Mouse (Mus musculus) right cerebral cortex, postnatal 25 days (tissue): ENCODE data around the gene Sox13.

Experiments used
- DNase-seq: peaks from one replicate; pipeline ENCODE4 v3.0.0; 2022

Gene Sox13

GRCm38 (mm10) chr1:133424547-133425140, 467 bp upstream of the Sox13 start:
- DNase-seq: no peak

- no peak for DNase-seq
Measured at GRCm38 (mm10) chr1:133423166-133423542, 1.0 kb downstream of the Sox13 start.

- DNase-seq: no peak
Measured at GRCm38 (mm10) chr1:133422615-133423161, 1.5 kb downstream of the Sox13 start.

GRCm38 (mm10) chr1:133421975-133422570, 2.1 kb downstream of the Sox13 start:
- no peak for DNase-seq

GRCm38 (mm10) chr1:133421061-133421460, 3.1 kb downstream of the Sox13 start:
- DNase-seq: no peak

GRCm38 (mm10) chr1:133420491-133420890, 3.7 kb downstream of the Sox13 start:
- DNase-seq: no peak

GRCm38 (mm10) chr1:133419178-133419834, 4.9 kb downstream of the Sox13 start:
- DNase-seq: no peak

GRCm38 (mm10) chr1:133418164-133418800, 5.9 kb downstream of the Sox13 start:
- no peak for DNase-seq

GRCm38 (mm10) chr1:133417539-133417938, 6.6 kb downstream of the Sox13 start:
- DNase-seq: no peak

GRCm38 (mm10) chr1:133417113-133417512, 7.1 kb downstream of the Sox13 start:
- no peak for DNase-seq

- no peak for DNase-seq
Measured at GRCm38 (mm10) chr1:133416472-133416871, 7.7 kb downstream of the Sox13 start.

- DNase-seq: no peak
Measured at GRCm38 (mm10) chr1:133415505-133415904, 8.7 kb downstream of the Sox13 start.

GRCm38 (mm10) chr1:133415086-133415485, 9.1 kb downstream of the Sox13 start:
- no peak for DNase-seq

GRCm38 (mm10) chr1:133412941-133413340, 11.2 kb downstream of the Sox13 start:
- no peak for DNase-seq

- no peak for DNase-seq
Measured at GRCm38 (mm10) chr1:133411506-133412147, 12.6 kb downstream of the Sox13 start.

- DNase-seq: no peak
Measured at GRCm38 (mm10) chr1:133409786-133410185, 14.4 kb downstream of the Sox13 start.

- DNase-seq: no peak
Measured at GRCm38 (mm10) chr1:133408880-133409516, 15.2 kb downstream of the Sox13 start.

GRCm38 (mm10) chr1:133408321-133408720, 15.9 kb downstream of the Sox13 start:
- DNase-seq: no peak

- DNase-seq: no peak
Measured at GRCm38 (mm10) chr1:133407436-133407835, 16.7 kb downstream of the Sox13 start.

GRCm38 (mm10) chr1:133406614-133407013, 17.6 kb downstream of the Sox13 start:
- DNase-seq: no peak

GRCm38 (mm10) chr1:133404005-133404404, 20.2 kb downstream of the Sox13 start:
- no peak for DNase-seq

GRCm38 (mm10) chr1:133400014-133400725, 24.0 kb downstream of the Sox13 start:
- DNase-seq: no peak
